Mouse (Mus musculus) lung, postnatal 36 days (tissue): ENCODE measurements around the gene Plagl1.
"Not testable (repeated sequence)": the region's sequence is repeated elsewhere in the genome, so short reads cannot be mapped to it uniquely, and the experiment has no call there.

Source experiments
- DNase-seq: peaks from one replicate; pipeline ENCODE4 v3.0.0; 2022; ENCODE audit warnings: mixed read lengths

Plagl1 gene

GRCm38 (mm10) chr10:13060021-13060668 lies at the start of gene Plagl1:
Gene Plagl1 (plus strand): TSS chr10:13060504.
- no peak for DNase-seq

- DNase-seq: no peak
These were observed 46.3 kb upstream of the Plagl1 start for GRCm38 (mm10) chr10:13014026-13014425.

- DNase-seq: peak; percentile 87
These were observed 43.7 kb upstream of the Plagl1 start for GRCm38 (mm10) chr10:13016573-13016972.

GRCm38 (mm10) chr10:13018510-13018909 lies 41.8 kb upstream of the Plagl1 start:
- no peak for DNase-seq

GRCm38 (mm10) chr10:13019026-13019425 lies 41.3 kb upstream of the Plagl1 start:
- DNase-seq: no peak

GRCm38 (mm10) chr10:13022103-13022502 lies 38.2 kb upstream of the Plagl1 start:
- DNase-seq: no peak

- DNase-seq: not testable (repeated sequence)
These were observed 36.3 kb upstream of the Plagl1 start for GRCm38 (mm10) chr10:13023985-13024384.

GRCm38 (mm10) chr10:13027702-13028101 lies 32.6 kb upstream of the Plagl1 start:
- no peak for DNase-seq

GRCm38 (mm10) chr10:13028215-13028614 lies 32.1 kb upstream of the Plagl1 start:
- DNase-seq: peak; percentile 21

- DNase-seq: no peak
These were observed 30.9 kb upstream of the Plagl1 start for GRCm38 (mm10) chr10:13029416-13029815.

- DNase-seq: no peak
These were observed 25.0 kb upstream of the Plagl1 start for GRCm38 (mm10) chr10:13035270-13035669.

GRCm38 (mm10) chr10:13039637-13040174 lies 20.6 kb upstream of the Plagl1 start:
- no peak for DNase-seq

GRCm38 (mm10) chr10:13044659-13045058 lies 15.6 kb upstream of the Plagl1 start:
- DNase-seq: no peak

- DNase-seq: no peak
These were observed 12.5 kb upstream of the Plagl1 start for GRCm38 (mm10) chr10:13047816-13048215.

- DNase-seq: no peak
These were observed 3.4 kb upstream of the Plagl1 start for GRCm38 (mm10) chr10:13056863-13057381.

GRCm38 (mm10) chr10:13060821-13061671 lies 742 bp downstream of the Plagl1 start:
- no peak for DNase-seq

GRCm38 (mm10) chr10:13062373-13062772 lies 2.1 kb downstream of the Plagl1 start:
- DNase-seq: no peak

GRCm38 (mm10) chr10:13063457-13063856 lies 3.2 kb downstream of the Plagl1 start:
- DNase-seq: no peak

GRCm38 (mm10) chr10:13065129-13065752 lies 4.9 kb downstream of the Plagl1 start:
- peak; percentile 6 for DNase-seq

GRCm38 (mm10) chr10:13071031-13071430 lies 10.7 kb downstream of the Plagl1 start:
- no peak for DNase-seq

GRCm38 (mm10) chr10:13076807-13077532 lies 16.7 kb downstream of the Plagl1 start:
- DNase-seq: no peak

- DNase-seq: no peak
These were observed 22.2 kb downstream of the Plagl1 start for GRCm38 (mm10) chr10:13082459-13082858.
